Comparison of ENCODE assay signal across 20 mouse cellular contexts in genomic region chr8:124204001-124204601, GRCm38 (mm10). TPM values are rescaled to one million over a fixed set of nuclear protein-coding genes. Genes with fewer than 3 reads are reported as not detected.
A peak's percentile ranks its signal among the peaks of the same experiment; 100 is the strongest.
DNase-seq lines count a peak whose midpoint lies in the region; ATAC-seq and TF ChIP-seq lines count a peak whose summit lies in the region.
"Had no signal": no experiment of that assay in that cellular context is flagged by ENCODE, and none has a peak within 500 bp of the region (broad histone marks: within the 10 kb centered on the region; RNA-seq: fewer than 3 reads in every experiment).

No protein-coding gene starts in this region.

- WGBS in hindbrain, embryonic 15.5 days, result 51% methylated on average over 13 of the region's 13 CpGs
- 62% methylated on average over 13 of the region's 13 CpGs for WGBS in hindbrain, embryonic 12.5 days
- 53% methylated on average over 13 of the region's 13 CpGs for WGBS in forebrain, embryonic 16.5 days

- H3K27me3 ChIP-seq in hindbrain, embryonic 15.5 days, result no peaks in the 10 kb centered on the region
- no peaks in the 10 kb centered on the region for H3K27me3 ChIP-seq in hindbrain, embryonic 12.5 days
- no peaks in the 10 kb centered on the region for H3K27me3 ChIP-seq in C2C12 (ENCODE audit: control insufficient read depth, insufficient read depth, insufficient read length)
- no peaks in the 10 kb centered on the region for H3K27me3 ChIP-seq in forebrain, embryonic 16.5 days (replicated peaks; ENCODE audit: control insufficient read depth, insufficient read depth, low read length)
- H3K27me3 ChIP-seq: embryonic facial prominence, embryonic 12.5 days; stomach, embryonic 15.5 days had no signal

- no peaks in the 10 kb centered on the region for H3K79me3 ChIP-seq in C2C12 (ENCODE audit: low read depth)

- H3K36me3 ChIP-seq in hindbrain, embryonic 15.5 days, result no peaks in the 10 kb centered on the region
- no peaks in the 10 kb centered on the region for H3K36me3 ChIP-seq in hindbrain, embryonic 12.5 days
- H3K36me3 ChIP-seq in C2C12 (ENCODE audit: control insufficient read depth, insufficient read depth), result no peaks in the 10 kb centered on the region
- no peaks in the 10 kb centered on the region for H3K36me3 ChIP-seq in forebrain, embryonic 16.5 days (ENCODE audit: control insufficient read depth, insufficient read depth)
- H3K36me3 ChIP-seq: embryonic facial prominence, embryonic 12.5 days; heart, embryonic 13.5 days; stomach, embryonic 15.5 days had no signal

- TF ChIP-seq POLR2A in brain, embryonic 14.5 days (IDR thresholded peaks at IDR 0.05; ENCODE audit: borderline replicate concordance, extremely low read depth, insufficient read depth, insufficient read length, poor library complexity, severe bottlenecking), result no peak

- no peak overlapping the region for H3K27ac ChIP-seq in hindbrain, embryonic 15.5 days (replicated peaks)
- H3K27ac ChIP-seq in hindbrain, embryonic 12.5 days, result no peak overlapping the region
- H3K27ac ChIP-seq in forebrain, embryonic 16.5 days (ENCODE audit: low read length), result no peak overlapping the region; the same call in 1 of the 2 replicates
- H3K27ac ChIP-seq: embryonic facial prominence, embryonic 12.5 days; gastrocnemius, adult 2 months; heart, embryonic 13.5 days had no signal

- 0 out of 2 replicates have a peak, but pooled peaks have one; percentile 56 for ATAC-seq in hindbrain, embryonic 15.5 days (ENCODE audit: low FRiP score, low read depth)
- ATAC-seq in hindbrain, embryonic 12.5 days (ENCODE audit: low FRiP score), result no peak
- ATAC-seq in forebrain, embryonic 16.5 days, result peak; percentile 57
- ATAC-seq in megakaryocyte-erythroid progenitor cell, adult 5-6 weeks (replicated peaks; ENCODE audit: low FRiP score, low TSS enrichment, poor library complexity, severe bottlenecking), result no peak

- no peak overlapping the region for H3K4me3 ChIP-seq in hindbrain, embryonic 15.5 days
- no peak overlapping the region for H3K4me3 ChIP-seq in hindbrain, embryonic 12.5 days
- no peak overlapping the region for H3K4me3 ChIP-seq in C2C12 (ENCODE audit: insufficient read depth, poor library complexity, severe bottlenecking)
- no peak overlapping the region for H3K4me3 ChIP-seq in forebrain, embryonic 16.5 days (replicated peaks; ENCODE audit: low read length)
- H3K4me3 ChIP-seq: embryonic facial prominence, embryonic 12.5 days; gastrocnemius, adult 2 months; heart, embryonic 13.5 days; stomach, embryonic 15.5 days had no signal

- H3K9me3 ChIP-seq in hindbrain, embryonic 15.5 days, result no peaks in the 10 kb centered on the region
- H3K9me3 ChIP-seq in hindbrain, embryonic 12.5 days (replicated peaks), result no peaks in the 10 kb centered on the region
- H3K9me3 ChIP-seq in forebrain, embryonic 16.5 days (ENCODE audit: control insufficient read depth, low read length), result no peaks in the 10 kb centered on the region
- H3K9me3 ChIP-seq: embryonic facial prominence, embryonic 12.5 days; heart, embryonic 13.5 days; stomach, embryonic 15.5 days had no signal

- TF ChIP-seq CTCF in C2C12 (IDR thresholded peaks at IDR 0.05; ENCODE audit: control insufficient read depth, insufficient read depth, insufficient read length), result no peak
- no peak for TF ChIP-seq CTCF in brain, embryonic 14.5 days (IDR thresholded peaks at IDR 0.05; ENCODE audit: borderline replicate concordance, extremely low read depth, insufficient read depth, insufficient read length)

- H3K9ac ChIP-seq in hindbrain, embryonic 15.5 days, result no peak overlapping the region
- no peak overlapping the region for H3K9ac ChIP-seq in hindbrain, embryonic 12.5 days
- H3K9ac ChIP-seq in forebrain, embryonic 16.5 days (replicated peaks; ENCODE audit: low read depth, low read length), result no peak overlapping the region
- H3K9ac ChIP-seq: embryonic facial prominence, embryonic 12.5 days; heart, embryonic 13.5 days; stomach, embryonic 15.5 days had no signal

- DNase-seq in brain, embryonic 14.5 days (ENCODE audit: low read depth), result peak; percentile 77
- DNase-seq in adrenal gland, postnatal 4 days (ENCODE audit: low spot score in 2 of 2), result no peak
- DNase-seq in thymus, postnatal 10 days (ENCODE audit: low spot score in 2 of 2), result no peak
- DNase-seq: B cell, adult 2 months; cerebellum, adult 11 months; gastrocnemius, adult 2 months; heart, postnatal 4 days; kidney, adult 11 months; kidney, postnatal 14 days; lung, adult 18-20 months; right cerebral cortex, postnatal 14 days; thymus, adult 2 months had no signal

- H3K4me2 ChIP-seq in hindbrain, embryonic 15.5 days, result no peak overlapping the region
- H3K4me2 ChIP-seq in hindbrain, embryonic 12.5 days (replicated peaks), result no peak overlapping the region
- no peak overlapping the region for H3K4me2 ChIP-seq in forebrain, embryonic 16.5 days (ENCODE audit: low read length)
- H3K4me2 ChIP-seq: embryonic facial prominence, embryonic 12.5 days; heart, embryonic 13.5 days; stomach, embryonic 15.5 days had no signal

- no peak overlapping the region for H3ac ChIP-seq in C2C12 (ENCODE audit: control insufficient read depth, insufficient read length, low read depth)

- peaks cover 10% of the 10 kb centered on the region; the same call in 1 of the 2 replicates for H3K4me1 ChIP-seq in hindbrain, embryonic 15.5 days (replicated peaks)
- peaks cover 7% of the 10 kb centered on the region; the same call in 1 of the 2 replicates for H3K4me1 ChIP-seq in hindbrain, embryonic 12.5 days
- 0 out of 2 replicates have a peak, but pooled peaks cover 4% of the 10 kb centered on the region for H3K4me1 ChIP-seq in forebrain, embryonic 16.5 days (replicated peaks; ENCODE audit: control insufficient read depth, insufficient read depth, low read length)
- H3K4me1 ChIP-seq: heart, embryonic 13.5 days had no signal

- H3K79me2 ChIP-seq in C2C12 (ENCODE audit: control insufficient read depth, insufficient read depth), result no peaks in the 10 kb centered on the region

TF ChIP-seq in C2C12, 6 proteins besides CTCF, POLR2A, EP300 and RAD21:
- TF ChIP-seq USF1 (IDR thresholded peaks at IDR 0.05; ENCODE audit: low read depth) (peak; percentile 25), MYOD1 (IDR thresholded peaks at IDR 0.05; ENCODE audit: control insufficient read depth, insufficient read length, low read depth) (no peak)

RNA-seq across cellular contexts. Expression of gene Galnt2, which starts 27.1 kb away (rescaled TPM):
- 63.2 and 63.7 TPM in 2 replicates for polyA plus RNA-seq in hindbrain, embryonic 15.5 days (2015; fragmentation: Nextera tagmentation; extraction: Ambion mirVana)
- polyA plus RNA-seq in hindbrain, embryonic 12.5 days (2016; fragmentation: Nextera tagmentation; extraction: Ambion mirVana), result 84.8 and 86.1 TPM in 2 replicates
- 55.5 TPM for polyA plus RNA-seq in C2C12 (2012; fragmentation: generic; extraction: Trizol)
- 42.0 and 50.3 TPM in 2 replicates for polyA plus RNA-seq in brain, embryonic 14.5 days (2012; rRNA removed)
- 47.8 and 48.9 TPM in 2 replicates for polyA plus RNA-seq in forebrain, embryonic 16.5 days (2015; fragmentation: Nextera tagmentation; extraction: Ambion mirVana)
- 9.5 and 12.4 TPM in 2 replicates for total RNA-seq in megakaryocyte-erythroid progenitor cell, adult 5-6 weeks (2014; fragmentation: Nextera tagmentation)
- 1.9 and 6.8 TPM in 2 replicates for total RNA-seq in megakaryocyte-erythroid progenitor cell, adult 5-6 weeks (2017)
- 10 to 100 TPM; 65.3 to 81.1 TPM for total RNA-seq in adrenal gland, postnatal 4 days (2021)

Comparison
In these comparisons a context has a peak if more than half of its experiments do, and no peak if none do; other contexts are left out.
1. ATAC-seq: peak in hindbrain, embryonic 15.5 days (single experiment) and forebrain, embryonic 16.5 days (single experiment); none in hindbrain, embryonic 12.5 days (single experiment) and megakaryocyte-erythroid progenitor cell, adult 5-6 weeks (single experiment).